Mouse (Mus musculus) naive thymus-derived CD4-positive, alpha-beta T cell, adult 2 months (primary cell): Measurements from ENCODE around the gene Mrs2.

Experiments
- DNase-seq: peaks from one replicate; pipeline ENCODE4 v3.0.0-alpha.2; 2011; ENCODE audit warnings: low read depth

Gene Mrs2

DNA sequence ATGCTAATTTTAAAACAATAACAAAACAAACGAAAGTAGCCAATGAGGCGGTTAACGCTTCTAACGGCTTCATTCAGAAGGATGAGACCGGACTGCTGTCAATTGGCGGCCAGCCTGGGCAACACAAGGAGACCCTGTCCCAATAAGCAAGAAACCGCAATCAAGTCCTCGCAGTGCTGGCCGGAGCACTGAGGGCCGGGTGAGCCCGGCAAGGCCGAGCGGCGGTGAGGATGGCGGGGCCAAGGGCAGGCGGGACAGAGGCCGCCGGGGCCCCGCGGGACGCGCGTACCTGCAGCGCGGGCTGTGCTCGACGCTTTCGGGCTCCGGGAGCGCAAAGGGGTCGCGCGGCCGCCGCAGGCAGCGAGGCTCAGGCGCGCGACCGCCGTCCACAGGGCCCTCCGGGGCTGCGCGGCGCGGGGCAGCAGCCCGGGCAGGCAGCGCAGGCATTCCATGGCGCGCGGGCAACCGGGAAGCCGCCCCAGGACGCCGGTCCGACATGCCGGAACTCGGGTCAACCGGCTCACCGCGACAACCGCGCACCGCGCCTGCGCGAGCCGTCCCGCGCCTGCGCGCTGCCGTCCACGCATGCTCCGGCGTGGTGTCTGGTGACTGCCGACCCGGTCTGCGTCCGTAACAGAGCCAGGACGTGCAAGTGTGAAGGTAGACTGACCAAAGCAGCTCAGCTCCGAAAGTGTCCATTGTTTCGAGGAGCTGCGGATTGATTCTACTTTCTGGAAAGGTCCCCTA, at the start of gene Mrs2:
TSS of gene Mrs2 (minus strand) at position 587 of the 747 bp plus-strand sequence.
- DNase-seq, result peak; percentile 92

DNA sequence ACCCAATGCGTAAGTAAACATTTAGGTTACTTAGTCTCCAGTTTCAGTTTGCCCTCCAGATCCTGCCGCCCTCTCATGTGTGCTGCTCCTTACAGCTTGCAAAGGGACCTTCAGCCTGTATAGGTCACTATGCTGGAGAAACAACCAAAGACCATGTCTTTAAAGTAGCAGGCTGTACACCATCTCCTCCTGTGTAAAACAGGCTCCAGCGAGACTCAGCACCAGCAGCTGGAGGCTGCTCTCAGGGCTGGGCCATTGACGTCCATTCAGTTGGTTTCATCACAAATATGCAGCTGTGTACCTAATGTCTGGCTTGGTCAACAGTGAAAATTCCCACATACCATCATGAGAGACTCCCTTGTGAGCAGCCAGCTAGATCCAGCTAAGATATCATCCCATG, 49.6 kb upstream of the Mrs2 start:
- DNase-seq, result no peak

GRCm38 (mm10) chr13:25067183-25067582, 47.0 kb upstream of the Mrs2 start:
- DNase-seq, result no peak

DNA sequence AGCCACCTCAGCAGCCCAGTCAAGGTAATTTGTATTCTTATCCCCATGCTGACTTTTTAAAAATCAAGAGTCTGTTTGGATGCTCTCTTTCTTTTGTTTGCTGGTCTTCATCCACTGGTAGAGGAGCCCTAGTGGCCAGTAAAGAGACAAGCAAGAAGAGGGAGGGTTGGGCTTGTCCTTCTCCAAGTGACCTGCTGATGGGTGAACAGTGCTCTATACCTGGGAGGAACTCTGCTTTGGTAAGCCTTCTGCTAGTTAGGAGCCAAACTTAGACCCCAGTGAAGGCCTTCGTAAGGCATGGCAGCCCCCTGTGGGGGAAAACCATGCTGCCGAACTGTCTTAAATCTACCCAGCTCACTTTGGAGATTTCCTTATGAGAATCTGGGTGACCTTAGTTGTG, 46.5 kb upstream of the Mrs2 start:
- DNase-seq, result no peak

GRCm38 (mm10) chr13:25055873-25056667, 35.9 kb upstream of the Mrs2 start, which contains the start of gene Dcdc2a:
TSS of gene Dcdc2a (plus strand) at chr13:25056004.
- DNase-seq, result no peak

DNA sequence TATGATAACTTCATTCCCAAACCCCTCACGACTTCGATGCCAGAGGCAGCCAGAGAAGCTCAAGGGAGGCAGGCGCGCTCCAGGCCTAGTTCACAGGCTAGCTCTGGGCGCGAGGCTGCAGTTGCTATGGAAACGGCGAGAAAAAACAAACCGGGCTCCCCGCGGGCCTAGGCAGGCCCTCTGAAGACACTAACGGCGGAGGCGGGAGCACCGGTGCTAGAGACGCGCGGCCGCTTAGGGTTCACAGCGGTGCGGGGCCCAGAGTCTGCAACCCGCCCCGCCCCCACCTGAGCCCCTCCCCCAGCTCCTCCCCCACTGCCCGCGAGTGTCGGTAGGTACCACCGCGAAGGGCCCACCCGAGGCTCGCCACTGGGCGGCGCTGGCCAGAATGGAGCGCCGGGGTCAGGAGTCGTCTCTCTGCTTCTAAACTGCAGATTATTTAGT, 35.0 kb upstream of the Mrs2 start:
- peak; percentile 23 for DNase-seq

DNA sequence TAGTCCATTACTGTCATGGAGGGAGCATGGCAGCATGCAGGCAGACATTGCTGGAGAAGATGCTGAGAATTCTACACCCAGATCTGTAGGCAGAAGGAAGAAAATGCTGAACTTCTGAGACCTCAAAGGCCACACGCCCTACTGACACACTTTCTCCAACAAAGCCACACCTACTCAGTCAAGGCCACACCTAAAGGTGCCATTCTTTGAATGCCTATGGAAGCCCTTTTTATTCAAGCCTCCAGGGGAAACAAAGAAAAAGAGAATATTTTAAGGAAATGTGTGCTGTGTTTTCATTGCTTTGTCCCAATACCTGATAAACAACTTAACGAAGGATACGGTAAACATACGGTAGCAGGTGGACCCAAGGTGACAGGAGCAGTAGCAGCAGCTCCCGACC, 32.5 kb upstream of the Mrs2 start:
- DNase-seq, result no peak

GRCm38 (mm10) chr13:25039488-25039887, 19.3 kb upstream of the Mrs2 start:
- DNase-seq, result no peak

DNA sequence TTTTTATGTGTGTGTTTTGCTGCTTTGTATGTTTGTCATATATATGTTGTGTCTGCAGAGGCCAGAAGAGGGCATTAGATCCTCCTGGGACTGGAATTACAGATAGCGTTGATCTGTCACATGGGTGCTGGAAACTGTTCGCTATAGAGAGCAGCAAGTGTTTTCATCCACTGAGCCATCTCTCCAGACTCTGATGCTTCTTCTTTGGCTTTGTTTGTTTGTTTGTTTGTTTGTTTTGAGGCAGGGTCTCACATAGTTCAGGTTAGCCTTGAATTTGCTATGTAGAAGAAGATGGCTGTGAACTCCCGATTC, 6.9 kb upstream of the Mrs2 start:
- DNase-seq, result no peak

DNA sequence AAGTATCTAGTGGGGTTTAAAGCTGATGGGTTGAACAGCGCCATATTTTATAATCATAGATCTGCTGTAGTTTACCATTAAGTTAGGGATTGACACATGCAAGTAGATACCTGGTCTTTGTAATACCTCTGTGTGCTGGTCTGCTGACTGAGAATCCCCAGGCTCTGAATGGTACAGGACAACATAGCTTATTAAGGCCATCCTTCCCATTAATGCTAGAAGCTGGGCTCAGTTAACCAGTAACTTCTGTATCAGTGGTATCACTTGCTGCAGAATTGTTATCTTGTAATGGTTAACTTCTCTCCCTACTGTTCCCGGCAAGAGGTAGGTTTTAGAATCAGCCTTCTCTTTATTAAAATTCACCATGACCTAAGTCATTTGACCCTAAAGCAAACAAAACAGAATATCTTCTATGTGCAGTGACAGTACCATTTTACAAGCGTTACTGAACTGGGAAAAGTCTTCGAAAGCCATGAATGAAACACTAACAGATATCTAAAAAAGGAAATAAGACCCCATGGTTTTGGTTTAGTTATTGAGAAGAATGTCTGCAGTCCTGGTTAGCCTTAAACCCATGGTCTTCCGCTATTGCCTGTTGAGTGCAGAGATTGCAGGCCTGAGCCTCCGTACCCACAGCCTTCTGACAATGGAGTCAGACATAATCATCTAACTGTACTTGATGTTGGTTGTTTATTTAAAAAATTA, 6.4 kb upstream of the Mrs2 start:
- DNase-seq, result no peak

GRCm38 (mm10) chr13:25024655-25025054, 4.5 kb upstream of the Mrs2 start:
- DNase-seq, result peak; percentile 72

GRCm38 (mm10) chr13:25023129-25023528, 3.0 kb upstream of the Mrs2 start:
- DNase-seq, result no peak

DNA sequence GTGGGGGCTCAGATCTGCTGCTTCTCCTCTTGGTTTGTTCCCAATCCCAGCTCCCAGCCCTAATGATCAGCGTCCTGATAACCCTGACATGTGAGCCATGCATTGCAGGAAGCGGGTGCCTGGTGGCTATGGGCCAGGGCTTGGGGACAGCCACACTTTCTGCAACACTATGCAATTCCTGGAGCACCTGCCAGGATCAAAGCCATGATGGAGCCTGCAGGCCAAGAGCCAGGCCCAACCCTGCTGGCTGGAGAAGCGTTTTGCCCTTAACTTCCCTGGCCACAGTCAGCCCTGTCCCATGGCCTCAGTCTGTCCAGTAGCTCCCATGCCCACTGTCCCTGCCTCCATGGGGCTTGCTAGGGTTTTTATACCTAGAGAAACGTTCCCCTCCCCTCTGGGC, 2.2 kb upstream of the Mrs2 start:
- no peak for DNase-seq

DNA sequence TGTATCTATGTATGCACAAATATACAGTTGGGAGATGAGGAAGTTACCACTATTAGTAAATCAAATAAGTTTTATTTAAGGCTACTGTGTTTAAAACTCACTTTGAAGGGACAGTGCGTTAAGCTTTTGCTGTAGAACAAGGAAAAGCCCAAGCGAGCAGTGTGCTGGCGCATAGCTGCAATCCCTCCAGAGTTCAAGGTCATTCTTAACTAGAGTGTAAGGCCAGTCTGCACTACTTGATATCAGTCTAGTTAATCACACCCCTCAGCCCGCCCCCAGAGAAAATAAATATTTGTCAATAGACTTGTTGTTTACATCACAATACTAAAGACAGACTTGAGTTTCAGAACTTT, 337 bp upstream of the Mrs2 start:
- DNase-seq, result no peak

- no peak for DNase-seq
These were observed 1.9 kb downstream of the Mrs2 start for GRCm38 (mm10) chr13:25018316-25018715.

DNA sequence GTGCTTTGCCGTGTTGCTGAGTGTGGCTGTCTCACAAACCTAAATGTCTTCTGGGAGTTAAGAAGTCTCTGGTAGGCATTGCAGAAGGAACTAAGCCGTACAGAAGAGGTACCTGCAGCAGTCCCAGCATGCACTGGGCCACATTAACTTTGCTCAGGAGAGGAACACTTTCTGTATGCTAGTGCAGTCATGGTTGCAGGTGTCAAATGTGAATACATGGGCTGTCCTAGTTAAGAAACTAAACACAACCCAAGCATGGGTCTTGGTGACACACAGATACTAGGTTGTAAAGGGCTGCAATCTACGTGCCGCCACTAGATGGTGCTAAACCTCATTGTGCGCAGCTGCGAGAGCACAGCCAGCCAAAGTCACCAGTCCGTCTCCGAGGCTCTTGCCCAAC, 13.1 kb downstream of the Mrs2 start:
- DNase-seq, result peak; percentile 56

GRCm38 (mm10) chr13:25002965-25003364, 17.2 kb downstream of the Mrs2 start:
- peak; percentile 16 for DNase-seq

GRCm38 (mm10) chr13:24999538-24999937, 20.6 kb downstream of the Mrs2 start:
- no peak for DNase-seq

DNA sequence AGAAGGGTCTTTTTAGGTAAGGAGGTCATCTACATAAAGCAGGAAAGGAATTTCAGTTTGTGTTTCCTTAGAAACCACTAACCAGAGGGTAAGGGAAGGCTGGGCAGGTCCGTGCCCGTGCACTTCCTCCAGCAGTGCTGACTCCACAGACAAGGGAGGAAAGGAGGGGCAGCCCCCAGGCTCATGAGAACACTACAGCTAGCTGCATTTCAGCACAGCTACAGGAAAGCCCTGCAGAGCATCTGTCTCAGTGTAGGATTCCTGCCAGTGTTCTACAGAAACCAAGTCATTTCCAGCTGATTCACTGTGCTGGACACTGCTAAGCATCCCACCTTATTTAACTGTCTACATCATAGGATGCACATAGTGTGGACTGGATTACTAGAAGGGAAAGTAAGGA, 27.0 kb downstream of the Mrs2 start:
- no peak for DNase-seq

- no peak for DNase-seq
These were observed 31.2 kb downstream of the Mrs2 start for GRCm38 (mm10) chr13:24989006-24989405.

- peak; percentile 58 for DNase-seq
These were observed 31.8 kb downstream of the Mrs2 start for GRCm38 (mm10) chr13:24988391-24988790.

GRCm38 (mm10) chr13:24985435-24985834, 34.7 kb downstream of the Mrs2 start:
- DNase-seq, result no peak

DNA sequence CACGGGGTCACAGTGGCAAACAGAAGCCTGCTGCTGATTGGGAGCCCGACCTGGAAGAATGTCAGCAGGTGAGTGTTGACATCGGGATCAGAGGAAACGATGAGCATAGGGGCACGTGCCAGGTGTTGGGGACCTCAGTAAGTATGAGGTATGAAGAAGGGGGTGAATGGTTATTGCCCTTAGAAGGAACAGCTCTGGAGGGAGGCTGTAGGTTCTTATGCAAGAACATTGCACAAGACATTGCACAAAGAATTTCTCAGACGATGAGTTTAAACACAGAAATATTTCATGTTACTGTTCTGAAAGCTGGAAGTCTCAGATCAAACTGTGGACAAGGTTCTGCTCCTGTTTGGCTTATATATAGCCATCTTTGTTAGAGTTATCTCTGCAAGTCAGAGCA, 39.1 kb downstream of the Mrs2 start:
- DNase-seq, result no peak
